Mouse (Mus musculus): Measurements from ENCODE around the gene Maco1.
A peak's percentile ranks its signal among the peaks of the same experiment; 100 is the strongest.

GRCm38 (mm10) chr4:134799272-134799671 lies 53.9 kb downstream of the Maco1 start:
- peak; percentile 95 for TF ChIP-seq CTCF (IDR thresholded peaks at IDR 0.05; ENCODE audit: insufficient read depth, low read depth, low read length)
- TF ChIP-seq POLR2A (IDR thresholded peaks at IDR 0.05; ENCODE audit: insufficient read depth, low read depth, low read length): no peak

All from olfactory bulb, adult 2 months (tissue).